Mouse (Mus musculus) embryonic facial prominence, embryonic 10.5 days (tissue): Measurements from ENCODE around the gene Chd1. TPM values are rescaled to one million over a fixed set of nuclear protein-coding genes. Genes with fewer than 3 reads are reported as not detected.

Experiments
- DNase-seq: peaks from one replicate; pipeline ENCODE4 v3.0.0-alpha.2; 2017; ENCODE audit warnings: low spot score
- H3K27ac ChIP-seq: fragments of 300-500 bp; sonication (generic); replicated peaks from 2 replicates; pipeline ENCODE4 v1.5.1; 2016; ENCODE audit warnings: mild to moderate bottlenecking
- H3K27me3 ChIP-seq: fragments of 300-500 bp; sonication (generic); replicated peaks from 2 replicates; pipeline ENCODE4 v1.6.1; 2016; ENCODE audit warnings: low read depth, mild to moderate bottlenecking; ENCODE audit not compliant: poor library complexity, severe bottlenecking
- H3K36me3 ChIP-seq: fragments of 300-500 bp; sonication (generic); replicated peaks from 2 replicates; pipeline ENCODE4 v1.6.1; 2016; ENCODE audit warnings: mild to moderate bottlenecking, moderate library complexity
- H3K4me1 ChIP-seq: fragments of 300-500 bp; sonication (generic); 2 replicates; pipeline ENCODE4 v1.6.1; 2016
- H3K4me3 ChIP-seq: fragments of 300-500 bp; sonication (generic); 2 replicates; pipeline ENCODE4 v1.5.1; 2016; ENCODE audit warnings: mild to moderate bottlenecking, moderate library complexity
- H3K9me3 ChIP-seq: fragments of 300-500 bp; sonication (generic); 2 replicates; pipeline ENCODE4 v1.6.1; 2016; ENCODE audit warnings: mild to moderate bottlenecking
- WGBS: fragments of 180-500 bp; shearing (Covaris S2); methylation state at CpG from one replicate; pipeline ENCODE4 v1.1.7; 2016; 5-methylcytosine and 5-hydroxymethylcytosine counted together
- polyA plus RNA-seq: library from polyadenylated mRNA; unstranded; fragments of >200 nt; fragmentation: Nextera tagmentation; extraction: Ambion mirVana; gene quantifications from 2 replicates; pipeline ENCODE4 v1.2.1, GENCODE M21; 2016

Gene Chd1
- polyA plus RNA-seq, 1 experiment from 2014 or later, result 35.2 TPM

- peaks cover 20% of the 10 kb centered on the region for H3K4me1 ChIP-seq
- peaks cover 37% of the 10 kb centered on the region for H3K36me3 ChIP-seq
- no peak for DNase-seq
- no peaks in the 10 kb centered on the region for H3K27me3 ChIP-seq
- no peak overlapping the region for H3K4me3 ChIP-seq
- WGBS, result 54% methylated on average over 15 of the region's 15 CpGs
- no peaks in the 10 kb centered on the region for H3K9me3 ChIP-seq
- H3K27ac ChIP-seq, result no peak overlapping the region
Observed at GRCm38 (mm10) chr17:15804008-15804812, 99.4 kb downstream of the Chd1 start.

GRCm38 (mm10) chr17:15807295-15807984, 102.7 kb downstream of the Chd1 start:
- Histone ChIP-seq H3K27ac (no peak overlapping the region), H3K9me3 (no peaks in the 10 kb centered on the region), H3K36me3 (peaks cover 40% of the 10 kb centered on the region), H3K4me1 (peaks cover 50% of the 10 kb centered on the region), H3K27me3 (no peaks in the 10 kb centered on the region), H3K4me3 (no peak overlapping the region)
- 89% methylated on average over 23 of the region's 23 CpGs for WGBS
- no peak for DNase-seq

GRCm38 (mm10) chr17:15808015-15808414, 103.2 kb downstream of the Chd1 start:
- peaks cover 43% of the 10 kb centered on the region for H3K36me3 ChIP-seq
- peak overlapping the region; percentile 76; the same call in 1 of the 2 replicates for H3K27ac ChIP-seq
- H3K4me3 ChIP-seq, result no peak overlapping the region
- no peaks in the 10 kb centered on the region for H3K9me3 ChIP-seq
- H3K4me1 ChIP-seq, result peaks cover 52% of the 10 kb centered on the region
- no peaks in the 10 kb centered on the region for H3K27me3 ChIP-seq
- no peak for DNase-seq
- WGBS, result 60% methylated on average over 4 of the region's 4 CpGs

GRCm38 (mm10) chr17:15808468-15809374, 104.0 kb downstream of the Chd1 start:
- DNase-seq, result peak; percentile 48
- peaks cover 56% of the 10 kb centered on the region for H3K4me1 ChIP-seq
- WGBS, result 18% methylated on average over 10 of the region's 10 CpGs
- H3K9me3 ChIP-seq, result no peaks in the 10 kb centered on the region
- H3K27ac ChIP-seq, result peak overlapping the region; percentile 76
- no peak overlapping the region for H3K4me3 ChIP-seq
- H3K27me3 ChIP-seq, result no peaks in the 10 kb centered on the region
- H3K36me3 ChIP-seq, result peaks cover 41% of the 10 kb centered on the region

- 74% methylated on average over 2 of the region's 2 CpGs for WGBS
- no peak for DNase-seq
- peaks cover 69% of the 10 kb centered on the region for H3K4me1 ChIP-seq
- peaks cover 38% of the 10 kb centered on the region for H3K36me3 ChIP-seq
- no peaks in the 10 kb centered on the region for H3K27me3 ChIP-seq
- peak overlapping the region; percentile 76; the same call in 1 of the 2 replicates for H3K27ac ChIP-seq
- H3K4me3 ChIP-seq, result no peak overlapping the region
- no peaks in the 10 kb centered on the region for H3K9me3 ChIP-seq
Observed at GRCm38 (mm10) chr17:15809949-15810348, 105.2 kb downstream of the Chd1 start.

- peaks cover 35% of the 10 kb centered on the region for H3K36me3 ChIP-seq
- 84% methylated on average over 13 of the region's 13 CpGs for WGBS
Observed at GRCm38 (mm10) chr17:15812136-15812778, 107.5 kb downstream of the Chd1 start.

GRCm38 (mm10) chr17:15813658-15814212, 109.0 kb downstream of the Chd1 start:
- peaks cover 42% of the 10 kb centered on the region for H3K36me3 ChIP-seq
- H3K4me1 ChIP-seq, result peaks cover 57% of the 10 kb centered on the region

More at GRCm38 (mm10) chr17:15812136-15812778, 107.5 kb downstream of the Chd1 start:
- Histone ChIP-seq H3K9me3 (no peaks in the 10 kb centered on the region), H3K4me3 (no peak overlapping the region), H3K27me3 (no peaks in the 10 kb centered on the region), H3K4me1 (peaks cover 69% of the 10 kb centered on the region), H3K27ac (no peak overlapping the region)
- no peak for DNase-seq

GRCm38 (mm10) chr17:15815312-15816018, 110.7 kb downstream of the Chd1 start:
- Histone ChIP-seq H3K27ac (no peak overlapping the region), H3K4me3 (no peak overlapping the region), H3K9me3 (no peaks in the 10 kb centered on the region), H3K4me1 (peaks cover 56% of the 10 kb centered on the region), H3K36me3 (peaks cover 58% of the 10 kb centered on the region), H3K27me3 (no peaks in the 10 kb centered on the region)
- WGBS, result 89% methylated on average over 10 of the region's 10 CpGs
- DNase-seq, result peak; percentile 5

More at GRCm38 (mm10) chr17:15813658-15814212, 109.0 kb downstream of the Chd1 start:
- Histone ChIP-seq H3K9me3 (no peaks in the 10 kb centered on the region), H3K27me3 (no peaks in the 10 kb centered on the region), H3K27ac (no peak overlapping the region), H3K4me3 (no peak overlapping the region)
- 70% methylated on average over 3 of the region's 3 CpGs for WGBS
- no peak for DNase-seq

GRCm38 (mm10) chr17:15816379-15817095, 111.8 kb downstream of the Chd1 start:
- Histone ChIP-seq H3K27me3 (no peaks in the 10 kb centered on the region), H3K4me3 (no peak overlapping the region), H3K27ac (no peak overlapping the region), H3K4me1 (peaks cover 55% of the 10 kb centered on the region), H3K36me3 (peaks cover 64% of the 10 kb centered on the region), H3K9me3 (no peaks in the 10 kb centered on the region)
- DNase-seq, result peak; percentile 5
- 84% methylated on average over 11 of the region's 11 CpGs for WGBS

GRCm38 (mm10) chr17:15817096-15817450, 112.3 kb downstream of the Chd1 start:
- H3K27me3 ChIP-seq, result no peaks in the 10 kb centered on the region
- H3K9me3 ChIP-seq, result no peaks in the 10 kb centered on the region
- no peak overlapping the region for H3K4me3 ChIP-seq
- peaks cover 52% of the 10 kb centered on the region for H3K4me1 ChIP-seq
- 90% methylated on average over 5 of the region's 5 CpGs for WGBS
- H3K36me3 ChIP-seq, result peaks cover 62% of the 10 kb centered on the region
- no peak overlapping the region for H3K27ac ChIP-seq
- no peak for DNase-seq

GRCm38 (mm10) chr17:15817634-15818033, 112.9 kb downstream of the Chd1 start:
- WGBS, result 94% methylated on average over 2 of the region's 2 CpGs
- peak; percentile 4 for DNase-seq
- Histone ChIP-seq H3K27ac (no peak overlapping the region), H3K4me1 (peaks cover 49% of the 10 kb centered on the region), H3K4me3 (no peak overlapping the region), H3K27me3 (no peaks in the 10 kb centered on the region), H3K9me3 (no peaks in the 10 kb centered on the region), H3K36me3 (peaks cover 57% of the 10 kb centered on the region)
